10 mouse cellular contexts compared by ENCODE assay signal in the genomic region with DNA sequence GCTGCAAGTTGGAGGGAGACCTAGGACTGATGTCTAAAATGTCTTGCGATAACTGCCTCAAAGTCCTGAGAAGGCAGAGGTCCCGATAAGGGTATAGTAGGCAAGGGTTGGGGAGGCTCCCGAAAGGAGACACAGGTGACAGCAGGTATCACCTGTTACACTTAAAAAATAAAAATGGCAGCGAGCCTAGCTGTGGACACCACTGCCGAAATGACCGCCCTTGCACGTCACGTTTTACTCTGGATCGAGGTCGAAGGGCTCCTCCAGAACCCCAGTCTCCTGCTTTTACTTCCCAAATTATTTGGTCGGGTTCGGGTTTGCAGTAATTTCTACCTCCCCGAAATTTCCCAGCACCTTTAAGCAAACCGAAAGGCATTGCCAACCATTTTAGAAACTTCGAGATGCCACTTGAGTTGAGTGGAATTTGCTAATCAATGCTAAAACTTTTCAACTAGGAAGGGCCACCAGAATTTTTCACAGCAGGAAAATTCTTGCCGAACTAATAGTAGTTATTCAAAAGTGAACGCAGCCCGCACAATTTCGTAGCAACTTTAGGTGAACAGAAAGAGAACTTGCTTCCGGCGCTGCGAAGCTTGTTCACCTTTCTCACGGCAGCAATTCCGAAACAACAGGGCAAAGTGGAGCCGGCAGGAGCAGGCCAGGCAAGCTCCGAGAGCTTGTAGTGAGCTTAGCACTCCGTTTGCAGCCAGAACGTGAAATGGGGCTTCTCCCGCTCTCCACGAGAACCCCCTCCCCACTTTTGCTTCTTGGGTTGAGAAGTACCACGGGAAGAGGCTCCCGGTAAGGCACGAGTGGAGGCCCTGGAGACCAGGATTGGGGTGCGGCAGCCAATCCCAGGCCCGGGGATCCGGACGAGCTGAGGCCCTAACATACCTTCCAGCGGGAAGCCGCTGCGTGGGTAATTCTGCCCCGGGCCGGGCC. TPM values are rescaled to one million over a fixed set of nuclear protein-coding genes. Genes with fewer than 3 reads are reported as not detected.
DNase-seq lines count a peak whose midpoint lies in the region; ATAC-seq and TF ChIP-seq lines count a peak whose summit lies in the region.
"Had no signal": no experiment of that assay in that cellular context is flagged by ENCODE, and none has a peak within 500 bp of the region (broad histone marks: within the 10 kb centered on the region; RNA-seq: fewer than 3 reads in every experiment).

No protein-coding gene starts in this region.

- H3K79me2 ChIP-seq in heart, adult 2 months (replicated peaks; ENCODE audit: control insufficient read depth, insufficient read depth, low read length), result no peaks in the 10 kb centered on the region

- peak overlapping the region; percentile 31 for H3K4me3 ChIP-seq in heart, adult 2 months
- peak overlapping the region; percentile 61 for H3K4me3 ChIP-seq in hindbrain, embryonic 11.5 days (ENCODE audit: low read depth, low read length)
- peak overlapping the region; percentile 58 for H3K4me3 ChIP-seq in midbrain, embryonic 13.5 days (replicated peaks)

- no peak overlapping the region for H3K27ac ChIP-seq in heart, adult 2 months
- peak overlapping the region; percentile 89 for H3K27ac ChIP-seq in hindbrain, embryonic 11.5 days (ENCODE audit: low read depth, low read length)
- peak overlapping the region; percentile 84 for H3K27ac ChIP-seq in midbrain, embryonic 13.5 days

- peak; percentile 3; the same call in 1 of the 2 replicates for ATAC-seq in hindbrain, embryonic 11.5 days (ENCODE audit: low FRiP score)
- 0 out of 2 replicates have a peak, but pooled peaks have one; percentile 21 for ATAC-seq in midbrain, embryonic 13.5 days

- H3K4me2 ChIP-seq in hindbrain, embryonic 11.5 days (replicated peaks; ENCODE audit: low read depth, low read length), result peak overlapping the region; percentile 38
- peak overlapping the region; percentile 75 for H3K4me2 ChIP-seq in midbrain, embryonic 13.5 days (replicated peaks)

- H3K9me3 ChIP-seq in hindbrain, embryonic 11.5 days (ENCODE audit: control insufficient read depth, low read length), result no peaks in the 10 kb centered on the region
- H3K9me3 ChIP-seq in midbrain, embryonic 13.5 days, result no peaks in the 10 kb centered on the region

- H3K36me3 ChIP-seq in heart, adult 2 months (ENCODE audit: control insufficient read depth, insufficient read depth, low read length), result no peaks in the 10 kb centered on the region
- H3K36me3 ChIP-seq in hindbrain, embryonic 11.5 days (ENCODE audit: control insufficient read depth, insufficient read depth, low read length), result no peaks in the 10 kb centered on the region
- H3K36me3 ChIP-seq in midbrain, embryonic 13.5 days, result no peaks in the 10 kb centered on the region

- no peak overlapping the region for H3K9ac ChIP-seq in heart, adult 2 months (ENCODE audit: low read depth, low read length)
- peak overlapping the region; percentile 77 for H3K9ac ChIP-seq in hindbrain, embryonic 11.5 days (ENCODE audit: low read depth, low read length)
- H3K9ac ChIP-seq in midbrain, embryonic 13.5 days (replicated peaks), result peak overlapping the region; percentile 78

- H3K27me3 ChIP-seq in heart, adult 2 months (ENCODE audit: control insufficient read depth, insufficient read depth, low read length), result peaks cover 31% of the 10 kb centered on the region
- peaks cover 54% of the 10 kb centered on the region for H3K27me3 ChIP-seq in hindbrain, embryonic 11.5 days (ENCODE audit: control insufficient read depth, insufficient read depth, low read length)
- peaks cover 83% of the 10 kb centered on the region for H3K27me3 ChIP-seq in midbrain, embryonic 13.5 days
- H3K27me3 ChIP-seq: CH12.LX had no signal

- TF ChIP-seq CTCF in heart, adult 2 months (IDR thresholded peaks at IDR 0.05), result no peak

- no peaks in the 10 kb centered on the region for H3K4me1 ChIP-seq in heart, adult 2 months (ENCODE audit: control insufficient read depth, insufficient read depth, low read length)
- peaks cover 5% of the 10 kb centered on the region; the same call in 1 of the 2 replicates for H3K4me1 ChIP-seq in hindbrain, embryonic 11.5 days (replicated peaks; ENCODE audit: control insufficient read depth, insufficient read depth, low read length)
- peaks cover 43% of the 10 kb centered on the region for H3K4me1 ChIP-seq in midbrain, embryonic 13.5 days (replicated peaks)

- no peak for TF ChIP-seq EP300 in heart, adult 2 months (IDR thresholded peaks at IDR 0.05; ENCODE audit: insufficient read depth, low read depth, low read length)

- intact Hi-C loops in heart, adult 2 months (cut with DNase I), result no loop called here
- intact Hi-C loops in heart, postnatal 25 days (cut with DNase I), result no loop called here

- WGBS in heart, adult 2 months, result 3% methylated on average over 42 of the region's 42 CpGs
- under 1% methylated on average over 42 of the region's 42 CpGs for WGBS in hindbrain, embryonic 11.5 days
- WGBS in midbrain, embryonic 13.5 days, result under 1% methylated on average over 42 of the region's 42 CpGs

- TF ChIP-seq POLR2A in heart, adult 2 months (IDR thresholded peaks at IDR 0.05; ENCODE audit: insufficient read depth, low read depth, low read length), result no peak

- peak in 1 of 2 experiments; percentile 15 for DNase-seq in heart, adult 2 months
- DNase-seq in heart, postnatal 25 days (ENCODE audit: low spot score), result no peak
- peak; percentile 60 for DNase-seq in ZHBTc4 (ENCODE audit: low read depth, low spot score)
- DNase-seq in hindbrain, embryonic 11.5 days (ENCODE audit: low spot score), result peak; percentile 67
- DNase-seq in thymus, postnatal 14 days, result no peak
- no peak for DNase-seq in frontal cortex, postnatal 10 days (ENCODE audit: low spot score in 2 of 2)
- no peak for DNase-seq in testis, postnatal 10 days (ENCODE audit: low spot score)

RNA-seq across cellular contexts. Expression of gene Pax3, which starts 0.9 kb away (rescaled TPM):
- not detected for total RNA-seq in heart, adult 2 months (2021)
- 0.08 TPM in 1 of 2 replicates, not detected in the other for polyA plus RNA-seq in heart, adult 2 months (2012; rRNA removed)
- total RNA-seq in heart, postnatal 25 days (2021), result under 1 TPM in 1 of 2 experiments, not detected in 1; 0.06 TPM
- polyA plus RNA-seq in hindbrain, embryonic 11.5 days (2014; fragmentation: Nextera tagmentation; extraction: Ambion mirVana), result 48.3 and 49.2 TPM in 2 replicates
- 30.4 and 35.6 TPM in 2 replicates for polyA plus RNA-seq in midbrain, embryonic 13.5 days (2015; fragmentation: Nextera tagmentation; extraction: Ambion mirVana)
- total RNA-seq: heart, adult 18-20 months had no signal

Comparison
In these comparisons a context has a peak if more than half of its experiments do, and no peak if none do; other contexts are left out.
1. DNase-seq: peak in ZHBTc4 (single experiment) and hindbrain, embryonic 11.5 days (single experiment); none in heart, postnatal 25 days (single experiment), thymus, postnatal 14 days (single experiment), frontal cortex, postnatal 10 days (0 of 2) and testis, postnatal 10 days (single experiment).
2. RNA of gene Pax3, which starts 0.9 kb away (polyA plus RNA-seq): 48.3 to 49.2 TPM in hindbrain, embryonic 11.5 days and 30.4 to 35.6 TPM in midbrain, embryonic 13.5 days; 0.08 TPM in heart, adult 2 months; every median in the first group is over 10 times any median in the second.
3. Peak in every context shown above with its lines, with median percentiles within 50 percentile points of each other: H3K4me3 ChIP-seq.